25 mouse cellular contexts compared by ENCODE assay signal in the genomic region with DNA sequence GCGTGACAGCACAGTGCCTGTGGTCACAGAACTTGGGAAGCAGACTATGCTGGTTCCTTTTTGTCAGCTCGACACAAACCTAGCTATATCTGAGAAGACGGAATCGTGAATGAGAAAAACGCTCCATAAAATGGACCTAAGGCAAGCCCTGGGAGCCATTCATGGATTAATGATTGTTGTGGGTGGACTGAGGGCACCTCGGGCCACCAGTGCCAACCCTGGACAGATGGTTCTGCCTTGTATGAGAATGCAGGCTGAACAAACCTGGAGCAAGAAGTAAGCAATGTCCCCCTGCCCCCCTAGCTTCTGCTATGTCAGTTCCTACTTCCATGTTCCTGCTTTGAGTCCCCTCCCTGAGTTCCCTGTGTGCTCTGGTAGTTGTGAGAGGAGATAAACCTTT. TPM values are rescaled to one million over a fixed set of nuclear protein-coding genes. Genes with fewer than 3 reads are reported as not detected.
A peak's percentile ranks its signal among the peaks of the same experiment; 100 is the strongest.
DNase-seq lines count a peak whose midpoint lies in the region; ATAC-seq lines count a peak whose summit lies in the region.
"Had no signal": no experiment of that assay in that cellular context is flagged by ENCODE, and none has a peak within 500 bp of the region (broad histone marks: within the 10 kb centered on the region; RNA-seq: fewer than 3 reads in every experiment).

No protein-coding gene starts in this region.

- 88% methylated on average over 6 of the region's 6 CpGs for WGBS in kidney, embryonic 15.5 days

- H3K27me3 ChIP-seq in kidney, embryonic 15.5 days: no peaks in the 10 kb centered on the region
- H3K27me3 ChIP-seq: embryonic facial prominence, embryonic 12.5 days; embryonic facial prominence, embryonic 15.5 days; heart, embryonic 13.5 days; hindbrain, embryonic 13.5 days had no signal

- no peaks in the 10 kb centered on the region for H3K4me1 ChIP-seq in kidney, embryonic 15.5 days
- H3K4me1 ChIP-seq: embryonic facial prominence, embryonic 12.5 days; embryonic facial prominence, embryonic 15.5 days; heart, embryonic 13.5 days; hindbrain, embryonic 13.5 days had no signal

- no peak overlapping the region for H3K9ac ChIP-seq in kidney, embryonic 15.5 days
- H3K9ac ChIP-seq: embryonic facial prominence, embryonic 12.5 days; embryonic facial prominence, embryonic 15.5 days; forebrain, postnatal 0 days; heart, embryonic 13.5 days; hindbrain, embryonic 13.5 days had no signal

- no peaks in the 10 kb centered on the region for H3K36me3 ChIP-seq in kidney, embryonic 15.5 days
- H3K36me3 ChIP-seq: embryonic facial prominence, embryonic 12.5 days; embryonic facial prominence, embryonic 15.5 days; heart, embryonic 13.5 days; hindbrain, embryonic 13.5 days had no signal

- H3K4me3 ChIP-seq in kidney, embryonic 15.5 days (replicated peaks): no peak overlapping the region
- H3K4me3 ChIP-seq: embryonic facial prominence, embryonic 12.5 days; embryonic facial prominence, embryonic 15.5 days; gastrocnemius, adult 2 months; heart, embryonic 13.5 days; hindbrain, embryonic 13.5 days had no signal

- H3K9me3 ChIP-seq in kidney, embryonic 15.5 days (replicated peaks): no peaks in the 10 kb centered on the region
- H3K9me3 ChIP-seq: embryonic facial prominence, embryonic 12.5 days; embryonic facial prominence, embryonic 15.5 days; heart, embryonic 13.5 days; hindbrain, embryonic 13.5 days had no signal

- ATAC-seq in kidney, embryonic 15.5 days (replicated peaks; ENCODE audit: low FRiP score): no peak
- ATAC-seq: forebrain, embryonic 14.5 days; forebrain, postnatal 0 days; hindbrain, embryonic 16.5 days had no signal

- no peak overlapping the region for H3K4me2 ChIP-seq in kidney, embryonic 15.5 days
- H3K4me2 ChIP-seq: embryonic facial prominence, embryonic 12.5 days; embryonic facial prominence, embryonic 15.5 days; heart, embryonic 13.5 days; hindbrain, embryonic 13.5 days had no signal

- no peak overlapping the region for H3K27ac ChIP-seq in kidney, embryonic 15.5 days
- H3K27ac ChIP-seq: embryonic facial prominence, embryonic 12.5 days; embryonic facial prominence, embryonic 15.5 days; gastrocnemius, adult 2 months; heart, embryonic 13.5 days; hindbrain, embryonic 13.5 days had no signal

- peak; percentile 27 for DNase-seq in kidney, adult 18-20 months
- peak; percentile 75 for DNase-seq in kidney, adult 9 months
- DNase-seq in kidney, postnatal 10 days: no peak
- DNase-seq in kidney, postnatal 14 days: peak; percentile 31
- DNase-seq in kidney, postnatal 36 days: peak; percentile 57 to 66
- DNase-seq in lung, postnatal 10 days: no peak
- DNase-seq: adrenal gland, adult 2 months; adrenal gland, postnatal 14 days; cerebellum, adult 11 months; cerebellum, adult 2 months; cerebellum, adult 9-11 months; cerebellum, postnatal 25 days; forebrain, postnatal 0 days; gastrocnemius, adult 2 months; gastrocnemius, postnatal 14 days; heart, adult 18-20 months; heart, postnatal 14 days; heart, postnatal 4 days had no signal

RNA-seq across cellular contexts. Expression of a gene that starts 13.9 kb away (rescaled TPM):
- 0.42 and 0.72 TPM in 2 replicates for polyA plus RNA-seq in kidney, embryonic 15.5 days (2015; fragmentation: Nextera tagmentation; extraction: Ambion mirVana)

RNA-seq across cellular contexts. Expression of a gene that starts 20.9 kb away (rescaled TPM):
- polyA plus RNA-seq in kidney, embryonic 15.5 days (2015; fragmentation: Nextera tagmentation; extraction: Ambion mirVana): 4.4 and 5.2 TPM in 2 replicates

Comparison
In these comparisons a context has a peak if more than half of its experiments do, and no peak if none do; other contexts are left out.
1. DNase-seq: peak in kidney, adult 18-20 months (single experiment), kidney, adult 9 months (single experiment), kidney, postnatal 14 days (single experiment) and kidney, postnatal 36 days (2 of 2); none in kidney, postnatal 10 days (single experiment) and lung, postnatal 10 days (single experiment).